Mouse (Mus musculus) thymus, adult 2 months (tissue): ENCODE results near the gene Rgs12.
A peak's percentile ranks its signal among the peaks of the same experiment; 100 is the strongest.

Experiments
- CTCF ChIP-seq: fragments of 200-500 bp; IDR thresholded peaks from 2 replicates; pipeline ENCODE4 v1.5.1; 2012; ENCODE audit warnings: mild to moderate bottlenecking, control low read depth, low read length, moderate library complexity, borderline replicate concordance; ENCODE audit not compliant: control insufficient read depth, poor library complexity, insufficient read depth; ENCODE audit errors: extremely low read depth
- POLR2A ChIP-seq: fragments of 200-500 bp; IDR thresholded peaks from 2 replicates; pipeline ENCODE4 v1.6.1; 2012; ENCODE audit warnings: mild to moderate bottlenecking, low read length, control low read depth, moderate library complexity; ENCODE audit not compliant: control insufficient read depth, poor library complexity, insufficient read depth; ENCODE audit errors: extremely low read depth

- TF ChIP-seq CTCF (peak; percentile 45; the same call in 1 of the 2 replicates), POLR2A (no peak)
Measured at GRCm38 (mm10) chr5:35024975-35025374, 75.7 kb downstream of the Rgs12 start.
